Mouse (Mus musculus): ENCODE data around the gene Cnp. TPM values are rescaled to one million over a fixed set of nuclear protein-coding genes. Genes with fewer than 3 reads are reported as not detected.

Gene Cnp
- total and polyA plus RNA-seq, 3 experiments, result 19.0 to 20.8 TPM; not detected in 1

DNA sequence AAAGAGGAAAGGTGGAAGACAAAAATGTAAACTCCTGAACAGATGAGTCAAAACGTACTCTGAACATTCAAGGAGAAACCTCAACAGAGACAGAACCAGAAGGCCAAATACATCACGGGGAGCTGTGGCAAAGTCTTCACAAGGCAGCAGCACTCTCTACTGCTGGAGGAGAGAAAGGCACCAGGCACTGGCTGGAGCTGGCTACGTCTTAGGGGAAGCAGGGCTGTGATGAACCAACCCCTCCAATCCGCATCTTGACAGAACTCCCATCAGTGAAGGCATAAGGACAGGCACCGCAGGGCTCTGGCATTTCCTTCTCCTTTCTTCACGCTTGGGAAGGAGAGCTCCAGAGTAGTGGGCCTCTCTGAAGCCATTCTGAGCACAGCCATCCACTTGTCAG lies 36.9 kb downstream of the Cnp start:
- peaks cover 9 to 32% of the 10 kb centered on the region in 2 experiments for H3K36me3 ChIP-seq (ENCODE audit: control insufficient read depth in 1 of 2, insufficient read depth in 2 of 2, low read length in 2 of 2)
- no peak for DNase-seq (ENCODE audit: low read depth, low spot score)
- H3K27me3 ChIP-seq (ENCODE audit: control insufficient read depth in 1 of 2, insufficient read depth in 2 of 2, low read length in 2 of 2), result no peaks in the 10 kb centered on the region
- TF ChIP-seq ZKSCAN1 (IDR thresholded peaks at IDR 0.05; ENCODE audit: low read depth, low read length) (no peak), ZNF384 (IDR thresholded peaks at IDR 0.05; ENCODE audit: low read depth, low read length) (no peak), TAL1 (IDR thresholded peaks at IDR 0.05; ENCODE audit: low read length) (no peak), SMC3 (IDR thresholded peaks at IDR 0.05; ENCODE audit: low read depth, low read length) (no peak), ZMIZ1 (IDR thresholded peaks at IDR 0.05; ENCODE audit: low read depth, low read length) (no peak), USF1 (IDR thresholded peaks at IDR 0.05; ENCODE audit: low read depth, low read length) (no peak), MYB (IDR thresholded peaks at IDR 0.05; ENCODE audit: low read depth, low read length) (no peak), NRF1 (IDR thresholded peaks at IDR 0.05; ENCODE audit: insufficient read depth, low read depth, low read length, poor library complexity, severe bottlenecking) (no peak), NELFE (IDR thresholded peaks at IDR 0.05; ENCODE audit: low read depth, low read length) (no peak), ZC3H11A (IDR thresholded peaks at IDR 0.05; ENCODE audit: low read depth, low read length) (no peak), CTCF (IDR thresholded peaks at IDR 0.05 in 2 of 3, conservative IDR thresholded peaks at IDR 0.05 in 1 of 3; ENCODE audit: control insufficient read depth in 1 of 3, insufficient read depth in 1 of 3, low read depth in 2 of 3, low read length in 3 of 3, poor library complexity in 1 of 3, severe bottlenecking in 1 of 3) (no peak), E2F4 (IDR thresholded peaks at IDR 0.05; ENCODE audit: borderline replicate concordance, low read depth, low read length) (no peak)
- peaks cover 5 to 9% of the 10 kb centered on the region in 2 experiments for H3K4me1 ChIP-seq (ENCODE audit: control insufficient read depth in 1 of 2, insufficient read depth in 2 of 2, low read length in 2 of 2)
- no peaks in the 10 kb centered on the region for H3K9me3 ChIP-seq (replicated peaks; ENCODE audit: insufficient read depth, low read length)
- H3K79me2 ChIP-seq (ENCODE audit: control insufficient read depth, insufficient read depth, low read length, poor library complexity), result peaks cover 80% of the 10 kb centered on the region
- no peak overlapping the region for H3K27ac ChIP-seq (ENCODE audit: control insufficient read depth, low read depth, low read length)
- no peak overlapping the region for H3K4me3 ChIP-seq (ENCODE audit: control insufficient read depth in 1 of 2, insufficient read depth in 1 of 2, low read depth in 2 of 2, low read length in 2 of 2)
- no peak overlapping the region for H3K9ac ChIP-seq (ENCODE audit: control insufficient read depth, low read depth, low read length, poor library complexity, severe bottlenecking)

DNA sequence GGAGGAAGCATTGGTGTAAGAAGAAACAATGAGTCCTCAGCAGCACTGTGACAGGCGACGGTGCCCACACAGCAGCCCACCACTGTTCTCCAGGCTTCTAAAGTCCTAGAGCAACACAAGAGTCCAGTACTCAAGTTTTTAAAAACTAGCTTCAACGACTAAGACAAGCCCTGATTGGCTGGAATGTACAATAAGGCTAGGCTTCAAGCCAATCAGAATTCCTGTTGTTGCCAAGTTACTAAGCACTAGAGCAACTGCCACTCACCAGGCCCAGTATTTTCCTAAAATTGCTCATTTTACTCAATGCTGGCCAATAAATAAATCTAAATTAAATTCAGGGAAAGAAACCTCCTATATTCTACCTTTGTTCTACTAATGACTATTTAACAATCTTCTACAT lies 38.5 kb downstream of the Cnp start:
- no peak for DNase-seq (ENCODE audit: low read depth, low spot score)
- no peak overlapping the region for H3K4me3 ChIP-seq (ENCODE audit: control insufficient read depth in 1 of 2, insufficient read depth in 1 of 2, low read depth in 2 of 2, low read length in 2 of 2)
- H3K79me2 ChIP-seq (ENCODE audit: control insufficient read depth, insufficient read depth, low read length, poor library complexity), result peaks cover 83% of the 10 kb centered on the region
- no peak overlapping the region for H3K27ac ChIP-seq (ENCODE audit: control insufficient read depth, low read depth, low read length)
- H3K9ac ChIP-seq (ENCODE audit: control insufficient read depth, low read depth, low read length, poor library complexity, severe bottlenecking), result no peak overlapping the region
- TF ChIP-seq GABPA (IDR thresholded peaks at IDR 0.05; ENCODE audit: low read depth, low read length), result no peak
- TF ChIP-seq USF2 (IDR thresholded peaks at IDR 0.05; ENCODE audit: borderline replicate concordance in 1 of 2, insufficient read depth in 1 of 2, low read depth in 1 of 2, low read length in 2 of 2), result no peak
- no peak for TF ChIP-seq RCOR1 (IDR thresholded peaks at IDR 0.05; ENCODE audit: low read depth, low read length)
- TF ChIP-seq GATA1 (IDR thresholded peaks at IDR 0.05; ENCODE audit: low read depth, low read length), result no peak
- TF ChIP-seq NELFE (IDR thresholded peaks at IDR 0.05; ENCODE audit: low read depth, low read length), result no peak
- TF ChIP-seq MEF2A (IDR thresholded peaks at IDR 0.05; ENCODE audit: extremely low read depth, insufficient replicate concordance, low read depth, low read length, poor library complexity, severe bottlenecking), result no peak
- no peak for TF ChIP-seq MAFK (IDR thresholded peaks at IDR 0.05; ENCODE audit: borderline replicate concordance, low read depth, low read length)
- no peak for TF ChIP-seq EP300 (IDR thresholded peaks at IDR 0.05; ENCODE audit: low read depth in 1 of 2, low read length in 2 of 2)
- TF ChIP-seq CHD2 (IDR thresholded peaks at IDR 0.05; ENCODE audit: low read length), result no peak
- TF ChIP-seq ELF1 (IDR thresholded peaks at IDR 0.05; ENCODE audit: low read depth, low read length), result no peak
- no peak for TF ChIP-seq SMC3 (IDR thresholded peaks at IDR 0.05; ENCODE audit: low read depth, low read length)
- no peak for TF ChIP-seq CTCF (IDR thresholded peaks at IDR 0.05 in 2 of 3, conservative IDR thresholded peaks at IDR 0.05 in 1 of 3; ENCODE audit: control insufficient read depth in 1 of 3, insufficient read depth in 1 of 3, low read depth in 2 of 3, low read length in 3 of 3, poor library complexity in 1 of 3, severe bottlenecking in 1 of 3)
- TF ChIP-seq MYC (IDR thresholded peaks at IDR 0.05; ENCODE audit: low read depth, low read length), result no peak
- no peak for TF ChIP-seq NRF1 (IDR thresholded peaks at IDR 0.05; ENCODE audit: insufficient read depth, low read depth, low read length, poor library complexity, severe bottlenecking)
- H3K27me3 ChIP-seq (ENCODE audit: control insufficient read depth in 1 of 2, insufficient read depth in 2 of 2, low read length in 2 of 2), result no peaks in the 10 kb centered on the region
- peaks cover 16 to 20% of the 10 kb centered on the region in 2 experiments for H3K36me3 ChIP-seq (ENCODE audit: control insufficient read depth in 1 of 2, insufficient read depth in 2 of 2, low read length in 2 of 2)
- H3K4me1 ChIP-seq (ENCODE audit: control insufficient read depth in 1 of 2, insufficient read depth in 2 of 2, low read length in 2 of 2), result peaks cover 5 to 12% of the 10 kb centered on the region in 2 experiments
- H3K9me3 ChIP-seq (replicated peaks; ENCODE audit: insufficient read depth, low read length), result no peaks in the 10 kb centered on the region

Measured in MEL (cell line).